Mouse (Mus musculus) spleen, adult 2 months (tissue): ENCODE data around the gene Cep112.

Experiments used
- CTCF ChIP-seq: fragments of 200-500 bp; IDR thresholded peaks from 2 replicates; pipeline ENCODE4 v1.5.1; 2011; ENCODE audit warnings: mild to moderate bottlenecking, inconsistent platforms; ENCODE audit not compliant: insufficient read depth, insufficient read length, insufficient replicate concordance; ENCODE audit errors: extremely low read depth
- POLR2A ChIP-seq: fragments of 200-500 bp; IDR thresholded peaks from 2 replicates; pipeline ENCODE4 v1.6.1; 2011; ENCODE audit warnings: low read depth, low read length, inconsistent platforms

GRCm38 (mm10) chr11:108409876-108410644 is 14.9 kb upstream of the Cep112 start:
- no peak for TF ChIP-seq POLR2A
- no peak for TF ChIP-seq CTCF
